Mouse (Mus musculus) limb, embryonic 10.5 days (tissue): Measurements from ENCODE around the gene Gm3015. TPM values are rescaled to one million over a fixed set of nuclear protein-coding genes. Genes with fewer than 3 reads are reported as not detected.
"Not testable (repeated sequence)": the region's sequence is repeated elsewhere in the genome, so short reads cannot be mapped to it uniquely, and the experiment has no call there.

Experiments
- DNase-seq: peaks from one replicate; pipeline ENCODE4 v3.0.0-alpha.2; 2017; ENCODE audit warnings: low spot score
- H3K27ac ChIP-seq: fragments of 300-500 bp; sonication (generic); 2 replicates; pipeline ENCODE4 v1.5.1; 2016; ENCODE audit warnings: mild to moderate bottlenecking
- H3K27me3 ChIP-seq: fragments of 300-500 bp; sonication (generic); 2 replicates; pipeline ENCODE4 v1.6.1; 2016; ENCODE audit warnings: low read depth, mild to moderate bottlenecking; ENCODE audit not compliant: poor library complexity, severe bottlenecking
- H3K36me3 ChIP-seq: fragments of 300-500 bp; sonication (generic); 2 replicates; pipeline ENCODE4 v1.6.1; 2016; ENCODE audit warnings: mild to moderate bottlenecking, moderate library complexity
- H3K4me1 ChIP-seq: fragments of 300-500 bp; sonication (generic); 2 replicates; pipeline ENCODE4 v1.6.1; 2016
- H3K4me3 ChIP-seq: fragments of 300-500 bp; sonication (generic); 2 replicates; pipeline ENCODE4 v1.5.1; 2016; ENCODE audit warnings: mild to moderate bottlenecking, moderate library complexity
- H3K9me3 ChIP-seq: fragments of 300-500 bp; sonication (generic); replicated peaks from 2 replicates; pipeline ENCODE4 v1.6.1; 2016; ENCODE audit warnings: mild to moderate bottlenecking
- WGBS: fragments of 180-500 bp; shearing (Covaris S2); methylation state at CpG from one replicate; pipeline ENCODE4 v1.1.7; 2016; 5-methylcytosine and 5-hydroxymethylcytosine counted together
- polyA plus RNA-seq: library from polyadenylated mRNA; unstranded; fragments of >200 nt; fragmentation: Nextera tagmentation; extraction: Ambion mirVana; gene quantifications from 2 replicates; pipeline ENCODE4 v1.2.1, GENCODE M21; 2016

Gene Gm3015
- not detected in 2 replicates for polyA plus RNA-seq

DNA sequence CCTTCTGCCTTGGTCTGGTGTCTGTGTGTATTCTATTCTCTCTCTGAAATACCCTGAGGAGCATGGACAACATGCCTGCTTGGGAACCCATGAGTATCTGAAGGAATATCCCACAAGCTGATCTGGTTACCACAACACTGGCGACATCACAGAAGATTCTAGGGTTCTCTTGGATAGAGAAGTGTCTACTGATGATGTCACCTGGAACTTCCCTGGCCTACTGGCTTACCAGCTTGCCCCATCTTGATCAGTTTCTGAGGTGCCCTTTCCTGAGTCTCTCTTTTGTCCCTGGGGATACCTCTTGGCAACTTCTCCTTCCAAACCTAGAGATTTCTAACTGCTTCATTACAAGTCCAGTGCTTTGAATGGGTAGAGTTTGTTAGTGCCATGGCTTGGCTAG, at the start of gene Gm3015:
Gene Gm3015 (minus strand): TSS at position 101 of the 400 bp plus-strand sequence.
- H3K27me3 ChIP-seq, H3K4me1 ChIP-seq, DNase-seq, H3K9me3 ChIP-seq, H3K27ac ChIP-seq, H3K36me3 ChIP-seq, H3K4me3 ChIP-seq: not testable (repeated sequence)
- WGBS, result 100% methylated on average over 1 of the region's 1 CpGs

DNA sequence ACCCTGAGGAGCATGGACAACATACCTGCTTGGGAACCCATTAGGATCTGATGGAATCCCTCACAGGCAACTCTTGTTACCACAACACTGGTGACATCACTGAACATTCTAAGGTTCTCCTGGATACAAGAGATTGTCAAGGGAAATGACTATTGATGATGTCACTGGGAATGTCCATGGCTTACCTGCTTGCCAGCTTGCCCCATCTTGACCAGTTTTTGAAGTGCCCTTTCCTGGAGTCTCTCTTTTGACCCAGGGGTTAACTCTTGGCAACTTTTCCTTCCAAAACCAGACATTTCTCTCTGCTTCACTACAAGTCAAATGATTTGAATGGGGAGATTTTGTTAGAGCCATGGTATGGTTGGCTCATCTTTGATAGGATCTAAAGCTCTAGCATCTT, 29.3 kb upstream of the Gm3015 start, which contains the start of gene Gm10377:
Gene Gm10377 (minus strand): TSS at position 101 of the 400 bp plus-strand sequence.
- H3K27me3 ChIP-seq, H3K4me1 ChIP-seq, H3K36me3 ChIP-seq, DNase-seq, H3K4me3 ChIP-seq, H3K9me3 ChIP-seq, H3K27ac ChIP-seq: not testable (repeated sequence)

Other genes starting within 250 kb of the Gm3015 start
- gene Gm8024, start 244.5 kb downstream of the Gm3015 start, polyA plus RNA-seq, result not detected in 2 replicates
- gene Gm17124, start 168.9 kb downstream of the Gm3015 start, polyA plus RNA-seq, result not detected in 2 replicates
- not detected in 2 replicates for gene Gm3633, start 126.9 kb downstream of the Gm3015 start, polyA plus RNA-seq
- gene Gm10378, start 112.9 kb downstream of the Gm3015 start, polyA plus RNA-seq, result not detected in 2 replicates
- not detected in 2 replicates for gene Gm10377, start 29.2 kb upstream of the Gm3015 start, polyA plus RNA-seq
- not detected in 2 replicates for gene Gm21977, start 84.7 kb upstream of the Gm3015 start, polyA plus RNA-seq
- not detected in 2 replicates for gene Gm8082, start 224.8 kb upstream of the Gm3015 start, polyA plus RNA-seq
- not detected in 2 replicates for gene Gm10376, start 246.8 kb upstream of the Gm3015 start, polyA plus RNA-seq